Mouse (Mus musculus) lung, adult 10 weeks (tissue): ENCODE results near the gene Cd320. TPM values are rescaled to one million over a fixed set of nuclear protein-coding genes. Genes with fewer than 3 reads are reported as not detected.

ENCODE experiments used
- polyA plus RNA-seq: library from polyadenylated mRNA; stranded (reverse); fragments of 350-450 nt; fragmentation: Illumina TruSeq; extraction: RNeasy Lipid Tissue Mini Kit (QIAGEN cat#74804); gene quantifications from one replicate; pipeline ENCODE4 v1.2.3, GENCODE M21; 2014; ENCODE audit warnings: low read depth, low replicate concordance; ENCODE audit not compliant: insufficient read depth

Cd320 gene
- polyA plus RNA-seq: 20.1 TPM

DNA sequence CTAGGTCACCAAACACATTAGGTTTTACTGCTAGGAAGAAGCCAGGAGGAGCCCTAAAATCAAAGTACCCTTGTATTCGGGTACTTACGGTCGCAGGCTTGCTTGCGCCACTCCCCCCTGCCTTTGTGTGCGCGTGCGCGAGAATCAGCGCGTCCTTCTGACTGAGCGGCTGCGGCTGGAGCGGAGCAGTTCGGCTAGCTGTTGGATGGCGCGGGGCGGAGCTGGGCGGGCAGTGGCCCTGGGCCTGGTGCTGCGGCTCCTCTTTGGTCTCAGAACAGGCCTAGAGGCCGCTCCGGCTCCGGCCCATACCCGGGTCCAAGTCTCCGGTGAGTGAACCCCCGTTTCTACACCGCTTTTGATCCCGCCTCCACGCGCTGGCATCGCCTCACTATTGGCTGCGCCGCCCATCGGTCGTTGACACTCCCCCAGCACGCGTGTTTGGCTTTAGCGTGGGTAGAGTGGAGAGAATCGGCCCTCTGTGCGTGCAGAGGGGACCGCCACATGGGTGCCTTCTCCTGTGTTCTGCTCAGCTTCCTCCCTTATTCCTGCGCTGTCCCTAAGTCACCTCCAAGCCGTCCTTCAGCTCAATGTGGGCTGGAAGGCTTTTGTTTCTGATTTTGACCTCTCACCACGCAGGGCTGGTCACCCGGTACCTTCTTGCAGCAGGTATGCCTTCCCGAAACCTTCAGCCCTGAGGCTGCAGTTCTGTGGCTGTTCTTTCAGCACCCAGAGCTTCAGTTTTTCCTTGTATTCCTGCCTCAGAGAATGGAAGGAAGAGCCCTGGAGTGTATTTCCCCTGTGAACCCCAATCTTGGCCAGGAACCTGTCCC, at the start of gene Cd320:
Cd320 (plus strand) TSS at position 126 of the 830 bp plus-strand sequence.

DNA sequence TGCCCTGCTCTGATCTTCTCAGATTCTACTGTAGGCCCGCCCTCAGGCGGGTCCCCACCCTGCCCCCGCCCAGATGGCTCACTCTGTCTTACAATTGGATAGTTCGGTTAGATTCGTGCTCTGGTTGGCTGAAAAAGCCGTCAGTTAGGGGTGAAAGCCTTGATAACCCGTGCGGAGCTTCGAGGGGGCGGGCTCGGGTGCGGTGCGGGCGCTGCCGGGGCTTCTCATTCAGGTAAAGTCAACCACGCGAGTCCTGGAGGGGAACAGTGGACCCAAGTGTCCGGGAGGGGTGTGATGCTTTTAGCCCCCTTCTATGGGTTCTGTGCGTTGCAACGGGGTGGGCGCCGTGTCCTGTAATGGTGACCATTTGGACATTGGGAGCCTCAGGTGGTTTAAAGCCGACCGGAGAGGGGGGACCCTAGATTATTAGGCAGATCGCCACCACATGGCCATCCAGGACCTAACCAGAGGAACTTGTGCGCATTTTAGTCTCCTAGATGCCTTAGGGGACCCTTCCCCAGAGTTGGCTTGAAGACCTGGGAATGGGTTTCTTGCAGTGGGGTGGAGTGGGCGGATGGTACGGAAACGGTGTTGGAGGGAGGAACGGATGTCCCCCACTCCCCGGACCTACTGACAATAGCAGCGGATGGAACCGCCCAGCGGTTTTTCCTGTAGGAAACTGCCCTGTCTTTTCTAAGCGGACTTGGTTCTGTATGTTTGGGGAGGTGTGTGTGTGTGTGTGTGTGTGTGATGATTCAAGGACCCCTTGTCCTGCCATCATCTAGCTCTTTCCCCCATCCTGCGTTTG, 32.4 kb upstream of the Cd320 start, which contains the start of gene Kank3:
Kank3 (plus strand) TSS at position 186 of the 808 bp plus-strand sequence.

DNA sequence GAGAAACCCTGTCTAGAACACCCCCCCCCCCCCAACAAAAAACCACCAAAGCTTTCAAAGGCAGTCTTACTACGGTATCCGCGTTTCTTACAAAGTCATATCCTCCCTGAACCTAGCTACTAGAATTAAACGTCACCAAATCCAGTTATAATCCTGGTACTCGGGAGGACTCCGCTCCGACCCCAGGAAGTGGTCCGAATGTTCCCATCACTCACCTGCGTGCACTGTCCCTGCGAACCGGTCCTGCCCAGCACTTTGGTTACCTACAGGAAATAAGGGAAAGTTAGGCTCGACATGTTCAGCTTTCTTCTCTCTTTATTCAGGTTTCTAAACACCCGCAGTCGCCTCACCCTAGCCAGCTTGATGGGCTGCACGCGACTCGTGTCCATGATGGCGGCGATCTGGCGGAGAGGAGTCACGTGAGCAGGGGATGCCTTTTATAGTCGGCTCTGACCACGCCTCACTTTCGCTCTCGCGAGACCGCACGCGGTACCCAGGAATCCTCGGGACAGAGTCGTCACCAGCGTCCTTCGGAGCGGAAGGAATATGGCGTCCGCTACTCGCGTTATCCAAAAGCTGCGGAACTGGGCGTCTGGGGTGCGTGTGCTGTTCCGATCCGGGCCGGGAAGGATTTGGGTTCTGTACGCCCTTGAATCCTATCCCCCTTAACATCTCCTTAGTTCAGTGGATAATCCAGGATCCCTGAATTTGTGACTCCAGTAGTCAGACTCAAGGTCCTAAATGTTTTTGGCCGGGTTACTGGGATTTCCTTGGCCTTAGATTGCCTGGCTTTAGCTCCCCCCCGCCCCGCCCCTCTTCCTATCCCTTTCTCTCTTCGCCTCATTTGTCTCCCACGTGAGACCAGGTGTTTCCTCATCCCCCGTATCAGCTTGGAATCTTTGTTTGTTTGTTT, 18.6 kb upstream of the Cd320 start, which contains the start of the genes Rps28 and Ndufa7:
Rps28 (minus strand) TSS at position 479 of the 913 bp plus-strand sequence.
Ndufa7 (plus strand) TSS at position 489 of the 913 bp plus-strand sequence.

DNA sequence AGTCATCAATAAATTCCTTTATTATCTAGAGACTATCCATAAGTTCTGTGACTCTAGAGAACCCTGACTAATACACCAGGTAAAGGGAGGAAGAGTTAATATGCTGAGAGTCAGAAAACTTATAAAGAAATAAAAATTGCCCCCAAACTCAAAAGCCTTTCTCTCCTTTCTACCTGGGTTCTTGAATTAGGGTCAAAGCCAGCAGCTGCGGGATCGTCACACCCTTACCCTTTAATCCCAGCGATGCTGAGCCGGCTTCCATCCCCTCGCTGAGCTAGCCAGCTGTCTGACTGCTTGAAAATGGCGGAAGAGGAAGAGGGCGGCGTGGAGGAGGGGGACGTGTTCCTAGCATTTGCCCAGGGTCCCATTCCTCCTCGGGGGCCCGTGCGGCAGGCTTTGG, 30.6 kb downstream of the Cd320 start, which contains the start of gene Gm7029:
Gm7029 (plus strand) TSS at position 301 of the 400 bp plus-strand sequence.

DNA sequence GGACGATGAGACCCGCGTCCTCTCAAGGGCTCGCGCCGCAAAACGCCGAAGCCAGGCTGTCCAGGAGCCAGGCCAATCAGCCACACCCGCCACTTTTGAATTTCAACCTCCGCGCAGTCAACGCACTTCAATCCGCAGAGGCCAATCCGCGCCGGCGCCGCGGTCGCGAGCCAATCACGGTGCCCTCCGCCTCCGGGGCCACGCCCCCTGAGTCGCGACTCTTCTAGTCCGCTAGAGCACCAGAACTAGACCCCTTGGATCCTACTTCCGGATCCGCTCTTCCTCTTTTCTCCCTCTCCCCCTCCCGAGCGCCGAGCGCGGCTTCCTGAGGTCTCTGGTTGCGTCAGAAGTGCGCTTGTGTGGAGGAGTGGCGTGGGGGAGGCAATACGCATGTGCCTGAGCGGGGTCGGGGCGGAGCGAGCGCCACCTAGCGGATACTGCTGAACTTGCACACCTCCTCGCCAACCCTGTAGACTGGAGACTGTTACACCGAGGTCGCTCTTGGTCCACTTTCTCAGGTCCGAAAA, 47.7 kb downstream of the Cd320 start, which contains the start of gene Kifc1:
Kifc1 (minus strand) TSS at position 129 of the 527 bp plus-strand sequence.

Other genes starting within 250 kb of the Cd320 start
- gene Zfp414, start 214.0 kb upstream of the Cd320 start, polyA plus RNA-seq: 14.9 TPM
- gene Pram1, start 205.0 kb upstream of the Cd320 start, polyA plus RNA-seq: 1.2 TPM
- gene Hnrnpm, start 156.2 kb upstream of the Cd320 start, polyA plus RNA-seq: 86.6 TPM
- 99.6 TPM for gene March2, start 124.4 kb upstream of the Cd320 start, polyA plus RNA-seq
- 122 TPM for gene Rab11b, start 82.6 kb upstream of the Cd320 start, polyA plus RNA-seq
- gene Angptl4, start 61.3 kb upstream of the Cd320 start, polyA plus RNA-seq: 61.5 TPM
- 178 TPM for gene Kank3, start 32.6 kb upstream of the Cd320 start, polyA plus RNA-seq
- 1,820 TPM for gene Rps28, start 18.5 kb upstream of the Cd320 start, polyA plus RNA-seq
- 520 TPM for gene Ndufa7, start 18.5 kb upstream of the Cd320 start, polyA plus RNA-seq
- gene Gm7029, start 30.7 kb downstream of the Cd320 start, polyA plus RNA-seq: not detected
- gene Kifc1, start 47.6 kb downstream of the Cd320 start, polyA plus RNA-seq: 0.86 TPM
- gene Platr17, start 62.0 kb downstream of the Cd320 start, polyA plus RNA-seq: 1.2 TPM
- gene Daxx, start 66.3 kb downstream of the Cd320 start, polyA plus RNA-seq: 19.4 TPM
- 126 TPM for gene Tapbp, start 72.8 kb downstream of the Cd320 start, polyA plus RNA-seq
- 18.1 TPM for gene Zbtb22, start 72.8 kb downstream of the Cd320 start, polyA plus RNA-seq
- 38.7 TPM for gene Rgl2, start 86.5 kb downstream of the Cd320 start, polyA plus RNA-seq
- gene Pfdn6, start 97.3 kb downstream of the Cd320 start, polyA plus RNA-seq: 90.6 TPM
- gene Wdr46, start 97.6 kb downstream of the Cd320 start, polyA plus RNA-seq: 8.3 TPM
- gene B3galt4, start 108.4 kb downstream of the Cd320 start, polyA plus RNA-seq: 5.8 TPM
- 16.3 TPM for gene Vps52, start 112.7 kb downstream of the Cd320 start, polyA plus RNA-seq
- gene Rps18, start 112.9 kb downstream of the Cd320 start, polyA plus RNA-seq: 2,519 TPM
- 1,531 TPM for gene H2-K1, start 157.3 kb downstream of the Cd320 start, polyA plus RNA-seq
- gene Ring1, start 181.6 kb downstream of the Cd320 start, polyA plus RNA-seq: 21.8 TPM
- 90.2 TPM for gene H2-Ke6, start 185.0 kb downstream of the Cd320 start, polyA plus RNA-seq
- gene Slc39a7, start 188.6 kb downstream of the Cd320 start, polyA plus RNA-seq: 95.6 TPM
- 33.6 TPM for gene Rxrb, start 188.7 kb downstream of the Cd320 start, polyA plus RNA-seq
- 1.1 TPM for gene Col11a2, start 196.3 kb downstream of the Cd320 start, polyA plus RNA-seq
- 12.5 TPM for gene H2-Oa, start 249.2 kb downstream of the Cd320 start, polyA plus RNA-seq